Mouse (Mus musculus) neural tube, embryonic 13.5 days (tissue): ENCODE measurements around the gene Gm4788. TPM values are rescaled to one million over a fixed set of nuclear protein-coding genes. Genes with fewer than 3 reads are reported as not detected.
"Not testable (repeated sequence)": the region's sequence is repeated elsewhere in the genome, so short reads cannot be mapped to it uniquely, and the experiment has no call there.

ENCODE experiments used
- ATAC-seq: fragments of 200-750 bp; cut with Nextera tagmentation; 2 replicates; pipeline ENCODE4 v1.8.0; 2017; ENCODE audit warnings: low read depth, mild to moderate bottlenecking, moderate TSS enrichment, moderate library complexity
- H3K27ac ChIP-seq: fragments of 300-500 bp; sonication (generic); replicated peaks from 2 replicates; pipeline ENCODE4 v1.5.1; 2015; ENCODE audit warnings: moderate library complexity, mild to moderate bottlenecking, inconsistent platforms
- H3K27me3 ChIP-seq: fragments of 300-500 bp; sonication (generic); 2 replicates; pipeline ENCODE4 v1.6.1; 2015; ENCODE audit warnings: mild to moderate bottlenecking, inconsistent platforms
- H3K36me3 ChIP-seq: fragments of 300-500 bp; sonication (generic); 2 replicates; pipeline ENCODE4 v1.6.1; 2015; ENCODE audit warnings: mild to moderate bottlenecking, inconsistent platforms
- H3K4me1 ChIP-seq: fragments of 300-500 bp; sonication (generic); replicated peaks from 2 replicates; pipeline ENCODE4 v1.6.1; 2015; ENCODE audit warnings: inconsistent platforms
- H3K4me2 ChIP-seq: fragments of 300-500 bp; sonication (generic); 2 replicates; pipeline ENCODE4 v1.6.1; 2015; ENCODE audit warnings: inconsistent platforms, mild to moderate bottlenecking, moderate library complexity
- H3K4me3 ChIP-seq: fragments of 300-500 bp; sonication (generic); 2 replicates; pipeline ENCODE4 v1.5.1; 2015; ENCODE audit warnings: mild to moderate bottlenecking, inconsistent platforms
- H3K9ac ChIP-seq: fragments of 300-500 bp; sonication (generic); 2 replicates; pipeline ENCODE4 v1.6.1; 2015; ENCODE audit warnings: moderate library complexity, mild to moderate bottlenecking, inconsistent platforms
- H3K9me3 ChIP-seq: fragments of 300-500 bp; sonication (generic); 2 replicates; pipeline ENCODE4 v1.6.1; 2016; ENCODE audit warnings: inconsistent platforms
- WGBS: fragments of 180-500 bp; shearing (Covaris S2); methylation state at CpG from one replicate; pipeline ENCODE4 v1.1.7; 2015; 5-methylcytosine and 5-hydroxymethylcytosine counted together
- polyA plus RNA-seq: library from polyadenylated mRNA; unstranded; fragments of >200 nt; fragmentation: Nextera tagmentation; extraction: Ambion mirVana; gene quantifications from 2 replicates; pipeline ENCODE4 v1.2.1, GENCODE M21; 2015

The Gm4788 gene
- polyA plus RNA-seq, result not detected in 2 replicates

- no peaks in the 10 kb centered on the region for H3K36me3 ChIP-seq
- no peak for ATAC-seq
- H3K4me1 ChIP-seq, result no peaks in the 10 kb centered on the region
- no peaks in the 10 kb centered on the region for H3K27me3 ChIP-seq
- H3K4me3 ChIP-seq, result no peak within 1 kb of the TSS
- H3K27ac ChIP-seq, result no peak within 1 kb of the TSS
- no peak within 1 kb of the TSS for H3K4me2 ChIP-seq
- no peak within 1 kb of the TSS for H3K9ac ChIP-seq
- no peaks in the 10 kb centered on the region for H3K9me3 ChIP-seq
- 96% methylated on average over 1 of the region's 1 CpGs for WGBS
These were observed at the start of gene Gm4788 for GRCm38 (mm10) chr1:139781143-139781542. Gene Gm4788, minus strand, starts transcription at chr1:139781243.

GRCm38 (mm10) chr1:139808594-139808993 is 27.6 kb upstream of the Gm4788 start:
- no peaks in the 10 kb centered on the region for H3K4me1 ChIP-seq
- no peaks in the 10 kb centered on the region for H3K27me3 ChIP-seq
- H3K27ac ChIP-seq, result no peak overlapping the region
- no peak overlapping the region for H3K4me2 ChIP-seq
- H3K9ac ChIP-seq, result no peak overlapping the region
- no peak for ATAC-seq
- no peaks in the 10 kb centered on the region for H3K9me3 ChIP-seq
- no peaks in the 10 kb centered on the region for H3K36me3 ChIP-seq
- no peak overlapping the region for H3K4me3 ChIP-seq

GRCm38 (mm10) chr1:139769913-139770312 is 11.1 kb downstream of the Gm4788 start:
- not testable (repeated sequence) for H3K4me1 ChIP-seq, H3K9me3 ChIP-seq, H3K36me3 ChIP-seq, H3K9ac ChIP-seq, H3K27ac ChIP-seq, H3K27me3 ChIP-seq, H3K4me2 ChIP-seq, ATAC-seq, H3K4me3 ChIP-seq
- WGBS, result 92% methylated on average over 3 of the region's 3 CpGs

- H3K9me3 ChIP-seq, H3K4me1 ChIP-seq, H3K4me3 ChIP-seq, H3K27me3 ChIP-seq, H3K4me2 ChIP-seq, ATAC-seq, H3K27ac ChIP-seq, H3K9ac ChIP-seq, H3K36me3 ChIP-seq: not testable (repeated sequence)
- 84% methylated on average over 11 of the region's 22 CpGs for WGBS
These were observed 64.4 kb downstream of the Gm4788 start for GRCm38 (mm10) chr1:139716681-139717080.

- H3K4me3 ChIP-seq, H3K27ac ChIP-seq, H3K27me3 ChIP-seq, H3K4me2 ChIP-seq, ATAC-seq, H3K36me3 ChIP-seq, H3K4me1 ChIP-seq, H3K9ac ChIP-seq, H3K9me3 ChIP-seq: not testable (repeated sequence)
- 91% methylated on average over 7 of the region's 16 CpGs for WGBS
These were observed 64.8 kb downstream of the Gm4788 start for GRCm38 (mm10) chr1:139716249-139716648.

GRCm38 (mm10) chr1:139649921-139650320 is 131.1 kb downstream of the Gm4788 start:
- ATAC-seq, H3K9ac ChIP-seq, H3K27me3 ChIP-seq, H3K4me2 ChIP-seq, H3K36me3 ChIP-seq, H3K27ac ChIP-seq, H3K9me3 ChIP-seq, H3K4me1 ChIP-seq, H3K4me3 ChIP-seq: not testable (repeated sequence)
- 90% methylated on average over 18 of the region's 18 CpGs for WGBS

Other genes with a start within 250 kb of the Gm4788 start
- gene Cfhr1, start 221.0 kb downstream of the Gm4788 start, polyA plus RNA-seq, result not detected in 2 replicates
- not detected in 2 replicates for gene Cfhr2, start 77.5 kb upstream of the Gm4788 start, polyA plus RNA-seq